13 mouse cellular contexts compared by ENCODE assay signal in genomic region chr16:93912808-93913207, GRCm38 (mm10).
"Had no signal": no experiment of that assay in that cellular context is flagged by ENCODE, and none has a peak within 500 bp of the region (broad histone marks: within the 10 kb centered on the region; RNA-seq: fewer than 3 reads in every experiment).

No protein-coding gene starts in this region.

- DNase-seq: liver; lung, embryonic 14.5 days; lung, postnatal 10 days; lung, postnatal 4 days; right cerebral cortex, adult 18-20 months; right cerebral cortex, postnatal 25 days; thymus, postnatal 4 days had no signal

- H3K9me3 ChIP-seq: limb, embryonic 12.5 days; midbrain, embryonic 10.5 days; neural tube, embryonic 15.5 days had no signal

- H3K9ac ChIP-seq: limb, embryonic 12.5 days; liver, embryonic 14.5 days; lung, embryonic 14.5 days; neural tube, embryonic 15.5 days had no signal

- H3K27ac ChIP-seq: limb, embryonic 12.5 days; liver, embryonic 14.5 days; midbrain, embryonic 10.5 days; neural tube, embryonic 15.5 days had no signal

- ATAC-seq: inflammation-experienced regulatory T-cells, adult 6 months had no signal

- H3K4me3 ChIP-seq: limb, embryonic 12.5 days; midbrain, embryonic 10.5 days; myocyte; neural tube, embryonic 15.5 days had no signal

- H3K4me2 ChIP-seq: limb, embryonic 12.5 days; lung, embryonic 14.5 days; neural tube, embryonic 15.5 days had no signal

- H3K27me3 ChIP-seq: limb, embryonic 12.5 days; neural tube, embryonic 15.5 days had no signal

- H3K4me1 ChIP-seq: neural tube, embryonic 15.5 days had no signal

- H3K36me3 ChIP-seq: limb, embryonic 12.5 days; neural tube, embryonic 15.5 days had no signal
